Mouse (Mus musculus): ENCODE data around the gene Mllt10.

Mllt10 gene

DNA sequence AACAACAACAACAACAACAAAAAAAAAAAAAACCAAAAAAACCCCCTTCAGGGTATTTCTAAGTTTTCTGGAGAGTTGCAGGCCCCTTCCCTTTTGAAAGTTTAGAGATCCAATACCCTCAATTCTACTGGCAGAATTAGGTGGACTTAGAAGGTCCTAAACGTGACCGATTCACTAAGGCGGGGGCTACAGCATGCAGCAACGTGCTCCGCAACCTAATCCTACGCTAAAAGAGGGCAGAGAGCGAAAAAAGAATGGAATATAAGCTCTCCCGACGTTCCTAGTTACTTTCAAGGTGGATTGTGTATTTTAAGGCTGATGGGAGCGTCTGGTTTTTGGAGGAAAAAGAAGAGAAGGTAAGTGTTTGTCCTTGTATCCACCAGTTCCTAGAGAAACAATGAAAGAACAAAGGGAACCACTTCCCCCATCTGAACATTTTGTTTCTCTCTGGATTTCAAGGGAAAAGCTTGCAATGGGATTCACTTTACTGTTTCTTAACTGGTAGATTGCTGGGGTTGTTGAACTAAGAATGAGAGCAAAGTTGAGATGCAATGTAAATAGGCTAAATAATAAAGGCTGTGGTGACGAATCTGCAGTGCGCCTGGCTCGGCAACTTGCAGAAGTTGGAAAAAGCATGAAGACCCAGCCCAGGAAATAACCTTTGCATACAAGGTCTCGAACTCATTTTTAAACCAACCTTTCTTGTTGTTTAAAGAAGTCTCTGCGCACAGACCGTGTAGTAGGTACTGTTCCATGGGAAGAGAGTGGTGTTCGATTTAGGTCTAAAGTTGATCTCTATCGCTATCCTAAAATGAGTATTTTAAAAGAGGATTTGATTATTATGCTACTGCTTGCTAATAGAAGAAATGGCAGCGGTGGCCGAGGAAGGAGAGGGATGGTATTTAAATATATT, at the start of gene Mllt10:
Mllt10 (plus strand) TSS at position 222 of the 913 bp plus-strand sequence.
- DNase-seq (ENCODE audit: low spot score) = peak; percentile 65

DNA sequence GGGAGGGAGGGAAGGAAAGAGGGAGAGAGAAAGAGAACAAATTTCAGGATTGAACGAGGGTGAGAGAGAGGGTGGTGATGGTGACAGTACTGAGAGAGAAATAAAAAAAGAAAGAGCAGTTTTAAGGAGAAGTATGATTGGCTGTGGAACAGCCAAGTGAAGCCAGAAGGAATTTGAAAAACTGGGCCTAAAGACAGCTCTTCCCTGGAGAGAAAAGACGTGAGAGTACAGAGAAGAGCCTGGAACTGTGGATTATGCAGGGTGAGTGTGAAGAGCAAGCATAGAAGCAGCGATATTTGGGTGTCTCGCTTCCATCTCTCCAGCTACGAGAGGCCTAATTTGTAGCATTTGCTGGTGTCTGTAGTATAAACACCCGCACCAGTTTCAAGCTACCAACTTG, 43.8 kb upstream of the Mllt10 start:
- no peak for DNase-seq (ENCODE audit: low spot score)

DNA sequence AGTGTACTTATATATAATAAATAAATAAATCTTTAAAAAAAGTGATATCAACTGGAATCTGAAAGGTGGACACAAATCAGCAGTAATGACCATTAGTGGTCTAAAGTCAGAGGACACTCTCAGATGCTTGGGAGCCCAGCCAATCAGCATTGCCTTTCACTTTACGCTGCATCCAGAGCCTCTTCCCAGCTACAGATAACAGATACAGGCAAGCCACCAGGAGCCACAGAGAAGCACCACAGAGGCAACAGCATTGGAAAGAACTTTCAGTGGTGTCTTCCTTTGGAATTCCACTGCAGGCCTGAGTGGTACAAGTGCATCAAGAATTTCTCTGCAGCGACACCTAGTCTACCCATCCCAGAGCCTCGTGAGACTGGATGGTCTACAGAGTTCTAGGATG, 42.2 kb upstream of the Mllt10 start:
- no peak for DNase-seq (ENCODE audit: low spot score)

DNA sequence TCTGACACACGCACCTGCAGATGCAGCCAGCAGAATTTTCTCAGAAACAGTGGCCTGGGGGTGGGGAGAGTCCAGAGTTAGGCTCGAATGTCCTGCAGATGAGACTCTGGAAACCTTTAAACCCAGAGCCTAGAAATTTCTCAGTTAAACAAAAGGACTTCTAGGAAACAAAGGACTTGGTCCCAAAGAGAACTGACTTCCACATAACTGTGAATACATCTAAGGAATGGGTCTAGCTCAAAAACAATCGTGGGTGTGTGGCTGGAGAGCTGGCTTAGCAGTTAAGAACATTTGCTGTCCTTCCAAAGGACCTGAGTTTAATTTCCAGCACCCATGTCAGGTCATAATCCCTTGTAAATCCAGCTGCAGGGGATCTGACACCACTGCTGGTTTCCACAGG, 39.5 kb upstream of the Mllt10 start:
- no peak for DNase-seq (ENCODE audit: low spot score)

DNA sequence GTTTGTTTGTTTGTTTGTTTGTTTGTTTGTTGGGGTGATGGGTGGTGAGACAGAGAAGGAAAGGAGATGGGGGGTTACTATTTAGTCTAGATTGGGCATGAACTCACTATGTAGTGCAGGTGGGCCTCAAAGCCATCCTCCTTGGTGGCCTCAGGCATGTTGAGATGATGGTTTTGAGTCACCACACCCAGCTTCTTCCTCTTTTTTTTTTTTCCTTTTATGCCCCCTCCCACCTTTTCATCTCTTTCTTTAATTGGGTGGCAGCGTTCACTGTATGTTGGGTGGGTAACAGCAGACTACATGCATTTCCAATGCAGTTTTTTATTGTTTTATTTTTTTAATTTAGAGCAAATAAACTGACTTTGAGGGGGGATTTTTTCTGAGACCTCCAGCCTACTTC, 38.4 kb upstream of the Mllt10 start:
- DNase-seq (ENCODE audit: low spot score) = no peak

DNA sequence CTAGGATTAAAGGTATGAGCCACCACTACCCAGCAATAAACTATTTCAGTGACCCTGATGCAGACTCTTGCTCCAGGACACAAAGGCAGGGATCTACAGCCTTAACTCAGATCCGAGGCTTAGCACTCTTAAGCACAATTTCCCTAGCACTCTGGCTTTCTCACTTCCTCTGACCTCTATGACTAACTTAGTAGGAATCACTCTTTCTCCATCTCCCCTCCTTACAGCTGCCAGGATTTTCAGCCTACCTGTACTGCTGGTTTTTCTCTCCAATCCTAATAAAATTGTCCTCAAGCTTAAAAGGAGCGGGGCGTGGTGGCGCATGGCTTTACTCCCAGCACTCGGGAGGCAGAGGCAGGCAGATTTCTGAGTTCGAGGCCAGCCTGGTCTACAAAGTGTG, 37.7 kb upstream of the Mllt10 start:
- DNase-seq (ENCODE audit: low spot score) = no peak

DNA sequence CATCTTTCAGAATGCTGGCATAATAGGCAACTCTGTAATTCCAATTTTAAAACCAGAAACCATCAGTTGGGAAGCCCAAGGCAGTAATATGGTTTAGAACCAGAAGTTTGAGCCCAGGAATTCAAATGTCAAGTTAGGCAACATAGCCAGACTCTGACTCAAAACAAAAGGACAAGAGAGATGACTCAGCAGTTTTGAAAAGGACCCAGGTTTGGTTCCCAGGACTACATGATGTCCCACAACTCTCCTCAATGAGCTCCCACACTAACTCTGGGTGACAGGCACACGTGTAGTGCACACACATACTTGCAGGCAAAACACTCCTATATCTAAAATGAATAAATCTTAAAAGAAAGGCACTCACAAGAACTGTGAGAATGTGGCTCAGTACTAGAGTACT, 35.9 kb upstream of the Mllt10 start:
- no peak for DNase-seq (ENCODE audit: low spot score)

DNA sequence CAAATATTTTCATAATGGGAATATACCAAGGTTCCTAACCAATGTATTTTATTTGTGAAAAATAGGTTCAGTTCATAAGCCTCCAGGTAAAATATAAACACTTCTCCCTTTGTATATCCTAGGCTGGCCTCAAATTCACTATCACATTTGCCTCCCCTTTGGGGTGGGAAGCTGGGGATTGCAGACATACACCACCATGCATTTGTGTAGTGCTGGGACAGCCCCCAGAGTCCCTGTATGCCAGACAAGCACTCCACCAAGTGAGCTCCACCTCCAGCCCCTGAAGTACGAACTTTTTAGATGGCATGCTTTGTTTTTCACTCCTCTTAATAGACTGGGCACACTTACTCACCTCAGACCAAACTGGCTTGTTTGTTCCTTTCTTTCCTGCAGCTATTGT, 32.2 kb upstream of the Mllt10 start:
- DNase-seq (ENCODE audit: low spot score) = no peak

DNA sequence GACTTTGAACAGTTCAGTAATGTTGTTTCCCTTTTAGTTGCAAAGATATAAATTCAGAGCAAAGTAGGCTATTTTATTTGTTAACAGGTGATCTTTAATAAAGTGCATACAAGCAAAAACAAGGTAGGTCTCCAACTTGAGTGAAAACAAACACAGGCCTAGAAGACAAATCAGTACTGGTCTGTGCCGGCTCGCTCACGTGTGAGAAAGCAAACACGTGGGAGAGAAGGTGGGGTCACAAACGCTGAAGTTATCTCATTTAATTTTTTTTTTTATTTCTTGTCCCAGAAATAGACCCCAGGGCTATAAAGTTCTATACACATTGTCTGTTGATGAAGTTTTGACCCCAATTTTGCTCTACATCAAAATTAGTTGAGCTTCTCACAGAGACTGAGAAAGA, 29.9 kb upstream of the Mllt10 start:
- no peak for DNase-seq (ENCODE audit: low spot score)

DNA sequence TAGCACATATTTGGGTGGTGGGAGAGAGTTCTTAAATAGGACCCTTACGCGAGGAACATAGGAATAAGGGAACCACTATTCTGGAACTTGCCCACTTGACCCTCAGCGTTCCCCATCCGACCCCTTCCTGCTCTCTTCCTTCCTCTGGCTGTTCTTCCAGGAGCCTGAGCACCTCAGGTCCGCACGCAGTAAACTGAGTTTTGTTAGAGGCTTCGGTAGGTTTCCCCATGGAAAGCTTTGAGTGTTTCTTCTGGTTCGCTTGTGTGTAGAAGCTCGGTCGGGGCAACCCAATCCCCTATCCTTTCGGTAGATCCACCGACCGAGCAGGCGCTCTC, 29.3 kb upstream of the Mllt10 start:
- no peak for DNase-seq (ENCODE audit: low spot score)

DNA sequence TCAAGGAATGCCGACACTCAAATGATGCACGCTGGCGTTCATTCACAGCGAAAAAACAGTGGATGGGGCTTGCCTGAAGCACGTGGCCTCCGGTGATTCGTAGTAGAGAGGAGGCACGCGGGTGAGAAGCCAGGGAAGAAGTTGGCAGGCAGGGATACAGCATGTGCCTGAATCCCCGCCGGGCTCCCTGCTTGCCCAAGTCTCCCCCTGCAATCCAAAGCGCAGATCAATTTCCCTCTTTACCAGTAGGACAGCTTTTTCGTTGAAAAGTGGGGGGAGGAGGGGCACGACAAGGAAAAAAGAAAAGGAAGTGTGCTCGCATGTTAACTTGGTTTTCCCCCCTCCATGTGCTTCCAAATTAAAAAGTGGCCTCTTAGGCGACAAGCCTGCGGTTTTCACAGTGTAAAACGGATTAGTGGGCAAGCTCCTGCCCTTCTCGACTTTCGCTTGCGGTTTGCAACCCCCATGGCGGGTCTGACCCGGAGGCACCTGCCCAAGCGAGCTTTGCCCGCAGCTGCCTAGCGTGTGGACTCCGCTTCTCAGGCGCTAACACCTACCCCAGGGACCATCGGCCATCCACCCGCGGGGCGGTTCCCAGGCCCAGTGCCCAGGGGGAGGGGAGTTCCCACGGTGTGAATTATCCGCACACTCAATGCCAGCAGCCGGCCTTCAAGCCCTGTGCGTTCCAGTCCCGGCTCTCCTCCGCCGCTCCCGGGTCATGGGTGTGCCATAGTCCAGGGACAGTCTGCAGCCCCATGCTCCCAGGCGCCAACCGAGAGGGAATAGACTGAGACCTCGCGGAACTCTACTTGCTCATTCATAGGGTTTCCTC, 28.7 kb upstream of the Mllt10 start:
- peak; percentile 81 for DNase-seq (ENCODE audit: low spot score)

DNA sequence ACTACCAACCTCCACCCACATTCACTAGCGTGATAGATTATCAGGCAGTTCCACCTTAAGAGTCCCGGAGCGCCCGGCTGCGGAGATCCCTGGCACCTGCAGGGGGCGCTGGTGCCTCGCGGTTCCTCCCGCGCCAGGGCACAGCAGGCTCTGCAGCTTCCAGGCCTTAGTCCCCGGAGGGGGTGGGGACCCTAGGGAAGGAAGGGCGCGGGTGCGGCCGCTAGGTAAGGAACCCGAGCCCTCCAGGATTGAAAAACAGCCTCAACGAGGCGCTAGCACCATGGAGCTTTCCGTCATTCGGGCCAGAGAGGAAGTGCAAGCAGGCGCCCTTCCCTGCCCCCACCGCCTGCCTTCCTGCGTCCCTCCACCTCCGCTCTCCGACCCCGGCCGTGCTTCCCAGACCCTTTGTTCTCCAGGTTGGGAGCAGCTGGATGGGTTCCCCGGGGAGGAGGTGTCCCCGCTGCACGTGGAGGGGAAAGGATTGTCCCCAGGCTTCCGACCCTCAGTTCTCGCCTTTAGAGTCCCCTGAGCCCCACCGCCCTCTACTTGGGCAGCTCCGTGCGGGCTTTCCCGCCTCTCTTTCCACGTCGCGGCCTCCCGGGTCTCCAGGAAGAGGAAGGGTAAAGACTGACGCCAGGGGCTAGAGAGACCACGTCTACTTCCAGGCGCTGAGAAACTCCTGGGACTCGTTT, 27.4 kb upstream of the Mllt10 start:
- peak; percentile 96 for DNase-seq (ENCODE audit: low spot score)

DNA sequence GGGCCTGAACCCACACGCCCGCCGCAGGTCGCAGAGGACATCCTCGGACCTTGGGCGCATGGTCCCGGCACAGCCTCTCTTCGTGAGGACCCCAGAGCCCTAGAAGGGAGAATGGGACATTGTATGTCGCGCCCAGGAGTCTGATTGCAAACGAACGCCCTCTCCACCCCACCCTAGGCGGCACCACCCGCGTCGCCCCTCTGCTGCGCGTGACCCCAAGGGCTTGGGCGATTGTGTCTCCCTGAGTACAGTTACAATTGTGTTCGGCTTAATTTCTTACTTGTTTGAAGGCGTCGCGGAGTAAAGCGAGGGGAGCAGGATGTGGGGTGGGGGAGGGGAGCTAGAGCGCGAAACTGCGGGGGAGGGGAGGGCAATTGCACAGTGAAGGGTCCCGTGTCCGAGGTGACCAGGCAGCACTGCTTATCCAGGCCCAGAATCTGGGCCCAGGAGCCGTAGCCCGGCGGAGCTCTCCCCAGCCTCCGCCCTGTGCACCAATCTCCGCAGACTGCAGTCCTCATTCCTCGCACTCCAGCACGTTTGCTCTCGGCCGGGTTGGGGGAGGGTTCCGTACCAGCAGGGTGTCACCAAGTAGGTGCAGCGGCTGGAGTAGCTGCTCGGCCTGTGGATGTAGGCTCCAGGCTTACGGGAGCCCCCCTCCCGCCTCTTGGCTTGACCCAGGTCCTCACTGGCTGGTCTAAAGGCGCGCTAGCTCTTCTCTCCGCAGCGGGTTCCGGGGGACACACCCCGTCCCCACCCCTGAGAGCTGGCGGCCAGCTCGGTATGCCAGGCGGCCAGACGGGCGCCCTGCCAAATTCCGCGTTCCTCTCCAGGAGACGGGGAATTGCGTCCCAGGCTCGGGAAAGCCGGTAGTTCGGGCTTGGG, 26.7 kb upstream of the Mllt10 start:
- peak; percentile 80 for DNase-seq (ENCODE audit: low spot score)

DNA sequence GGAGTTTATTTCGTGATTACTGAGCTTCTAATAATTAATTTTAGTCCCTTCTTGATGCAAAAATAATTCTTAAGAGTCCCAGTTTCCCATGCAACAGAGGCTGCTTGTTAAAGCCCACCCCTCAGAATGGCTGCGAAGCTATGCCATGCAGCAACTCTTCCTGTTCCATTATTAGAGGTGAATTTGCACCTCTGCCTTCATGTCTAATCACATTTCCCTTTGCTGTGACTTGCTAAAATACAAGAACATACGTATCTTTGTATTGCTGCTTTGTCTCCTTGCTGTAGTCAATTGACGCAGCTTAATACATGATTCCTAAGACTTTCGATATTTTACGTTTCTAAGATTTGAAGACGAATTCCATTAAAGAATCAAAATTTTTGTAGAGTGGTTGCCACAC, 25.4 kb upstream of the Mllt10 start:
- no peak for DNase-seq (ENCODE audit: low spot score)

DNA sequence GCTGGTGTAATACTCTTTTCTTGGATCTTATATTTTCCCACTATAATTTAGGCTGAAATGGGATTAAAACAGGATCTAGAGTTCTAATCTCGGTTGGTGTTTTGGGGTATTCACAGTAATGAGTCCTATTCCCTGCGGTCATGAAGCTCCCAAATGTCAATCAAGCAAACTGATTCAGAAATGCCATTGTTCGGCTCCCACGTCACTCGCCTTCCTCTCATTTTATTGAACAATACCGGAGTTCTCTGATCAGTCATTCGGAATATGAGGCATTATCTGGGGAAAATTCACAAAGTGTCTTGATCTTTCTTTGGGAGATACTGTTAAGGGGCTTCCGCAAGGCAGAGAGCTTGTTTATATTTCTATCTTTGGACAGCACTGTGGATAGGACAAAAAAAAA, 24.5 kb upstream of the Mllt10 start:
- peak; percentile 84 for DNase-seq (ENCODE audit: low spot score)

DNA sequence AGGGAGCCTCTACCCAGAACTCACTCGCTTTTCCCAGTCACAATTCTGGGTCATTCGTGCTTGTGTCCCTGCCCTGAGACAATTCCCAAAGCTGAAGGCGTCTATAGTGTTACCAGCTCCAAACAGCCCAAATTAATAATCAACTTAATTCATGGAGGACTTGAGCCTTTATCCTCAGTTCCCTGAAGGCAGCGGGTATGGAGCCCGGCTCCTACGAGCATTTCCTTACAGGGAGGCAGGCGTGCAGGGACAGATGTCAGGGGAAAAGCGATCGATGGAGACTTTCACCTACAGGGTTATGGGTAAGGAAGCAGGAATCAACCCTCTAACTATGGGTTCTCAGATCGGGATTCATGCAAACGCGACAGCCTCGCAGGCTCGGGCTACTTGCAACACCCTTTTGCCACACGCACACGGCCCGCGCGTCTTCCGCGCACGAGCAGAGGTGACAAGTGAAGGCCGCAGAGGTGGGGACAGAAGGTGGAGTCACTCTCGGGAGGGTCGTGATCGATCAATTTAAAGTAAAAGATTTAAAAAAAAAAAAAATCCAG, 23.7 kb upstream of the Mllt10 start:
- peak; percentile 69 for DNase-seq (ENCODE audit: low spot score)

DNA sequence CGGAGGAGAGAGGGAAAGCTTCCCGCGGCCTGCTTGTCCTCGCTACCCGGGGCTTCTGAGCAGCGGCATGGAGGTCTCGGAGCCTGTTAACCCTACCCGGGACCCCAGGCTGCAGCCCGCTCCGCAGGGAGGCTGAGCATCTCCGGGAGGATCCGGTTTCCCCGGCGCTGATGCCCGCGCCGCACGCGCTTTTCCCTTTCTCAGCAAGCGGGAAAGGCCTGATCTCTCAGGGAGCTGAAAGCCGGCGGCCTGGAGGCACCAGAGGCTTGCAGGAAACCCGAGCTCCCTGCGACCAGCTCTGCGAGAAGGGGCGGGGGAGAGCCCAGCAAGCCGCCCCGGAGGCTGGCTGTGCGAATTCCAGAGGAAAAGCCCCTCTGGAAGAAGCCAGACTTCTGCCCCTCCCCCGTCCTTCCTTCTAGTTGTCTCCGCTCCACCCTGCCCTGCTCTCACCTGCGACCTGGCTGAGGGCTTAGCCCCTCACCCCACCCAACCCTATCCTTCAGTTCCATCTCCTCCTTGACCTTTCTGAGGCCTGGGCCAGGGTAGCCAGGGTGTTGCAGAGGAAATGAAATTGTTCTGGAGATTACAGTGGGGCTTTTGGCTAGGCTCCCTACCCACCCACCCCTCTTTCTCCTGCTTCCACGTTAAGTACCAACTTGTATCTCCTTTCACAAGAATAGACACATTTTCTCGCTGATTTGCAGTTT, 23.1 kb upstream of the Mllt10 start:
- peak; percentile 84 for DNase-seq (ENCODE audit: low spot score)

DNA sequence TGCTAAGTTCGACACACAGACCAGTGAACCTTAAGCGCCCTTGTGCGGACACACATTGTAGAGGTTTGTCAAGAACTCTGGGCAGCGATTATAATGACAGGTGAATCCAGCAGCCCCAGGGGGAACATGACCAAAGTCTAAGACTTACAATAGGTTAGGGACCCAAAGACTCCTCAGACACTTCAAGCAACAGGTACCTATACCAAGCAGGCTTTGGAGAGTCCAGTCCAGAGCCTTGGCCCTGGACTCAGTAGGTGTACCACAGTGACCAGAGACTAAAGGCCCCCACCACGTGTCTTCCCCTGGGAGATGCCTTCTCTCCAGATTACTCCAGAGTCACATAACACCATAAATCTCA, 22.5 kb upstream of the Mllt10 start:
- no peak for DNase-seq (ENCODE audit: low spot score)

DNA sequence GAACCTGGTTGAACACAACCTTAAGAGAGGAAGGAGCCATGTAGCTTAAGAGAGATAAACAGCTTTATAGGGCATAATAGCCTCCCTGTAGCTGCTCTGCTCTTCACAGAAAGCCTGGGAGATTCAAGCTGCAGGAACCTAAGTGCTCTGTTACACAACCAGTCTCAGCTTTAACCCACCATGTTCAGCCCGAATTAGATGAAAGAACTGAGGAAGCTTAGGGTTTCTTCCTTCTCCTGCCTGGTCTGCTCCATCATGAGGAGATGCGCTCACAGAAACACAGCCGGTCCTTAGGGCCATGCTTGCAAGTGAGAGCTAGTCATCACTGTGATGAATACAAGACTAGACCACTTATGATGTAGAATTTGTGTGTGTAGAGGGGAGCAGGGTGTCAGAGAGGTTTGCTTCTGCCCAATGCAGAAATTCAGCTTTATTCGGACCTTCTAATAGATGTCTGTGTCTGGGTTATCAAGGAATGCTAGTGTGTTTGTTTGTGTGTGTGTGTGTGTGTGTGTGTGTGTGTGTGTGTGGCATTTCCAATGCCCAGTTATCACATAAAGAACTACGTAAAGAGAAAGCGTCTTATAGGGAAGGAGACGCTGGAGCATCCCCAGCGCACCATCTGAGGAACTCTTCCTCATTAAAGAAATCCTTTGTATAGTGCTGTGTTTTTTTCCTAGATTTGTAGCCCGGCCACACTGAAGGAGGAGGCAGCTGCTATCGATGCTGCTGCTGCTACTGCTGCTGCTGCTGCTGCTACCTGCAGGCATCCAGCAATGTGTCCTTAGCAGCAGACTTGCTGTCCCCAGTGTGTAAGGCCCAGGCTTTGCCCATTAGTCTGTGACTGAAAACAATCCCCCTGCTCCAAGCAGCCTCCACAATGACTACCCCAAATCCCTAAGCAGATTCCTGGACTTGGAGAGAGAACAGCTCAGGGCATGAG, 21.6 kb upstream of the Mllt10 start:
- no peak for DNase-seq (ENCODE audit: low spot score)
